Mouse (Mus musculus): ENCODE data around the gene Ifnar1. TPM values are rescaled to one million over a fixed set of nuclear protein-coding genes. Genes with fewer than 3 reads are reported as not detected.

Gene Ifnar1
- polyA plus RNA-seq, 1 experiment from 2014 or later: 52.9 TPM

DNA sequence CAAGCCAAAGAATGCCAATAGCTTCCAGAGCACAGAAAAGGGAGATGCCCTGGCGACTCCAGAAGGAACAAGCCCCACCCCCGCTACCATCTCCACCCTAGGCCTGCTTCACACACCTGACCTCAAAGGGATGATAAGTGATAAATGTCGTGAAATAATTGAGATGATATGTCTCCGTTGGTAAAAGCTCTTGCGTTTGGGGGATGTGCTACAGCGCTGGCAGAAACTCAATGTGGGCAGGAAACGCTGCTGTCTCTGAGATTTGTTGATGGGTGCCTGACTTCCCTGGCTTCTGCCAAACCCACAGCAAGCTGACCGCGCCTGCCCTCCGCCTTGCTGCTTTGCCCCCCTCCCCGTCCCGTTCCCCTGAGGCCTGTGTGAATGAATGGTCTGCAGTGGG is 68.6 kb downstream of the Ifnar1 start:
- ATAC-seq (ENCODE audit: low FRiP score) (no peak), DNase-seq (ENCODE audit: low spot score) (no peak)
- Histone ChIP-seq H3K27me3 (ENCODE audit: control insufficient read depth, insufficient read depth, low read length) (no peaks in the 10 kb centered on the region), H3K4me3 (ENCODE audit: low read depth, low read length) (no peak overlapping the region), H3K27ac (ENCODE audit: low read depth, low read length) (no peak overlapping the region), H3K4me1 (replicated peaks; ENCODE audit: control insufficient read depth, insufficient read depth, low read length) (no peaks in the 10 kb centered on the region; the same call in 1 of the 2 replicates), H3K36me3 (ENCODE audit: control insufficient read depth, insufficient read depth, low read length) (no peaks in the 10 kb centered on the region), H3K9me3 (ENCODE audit: control insufficient read depth, low read length) (no peaks in the 10 kb centered on the region), H3K4me2 (replicated peaks; ENCODE audit: low read depth, low read length) (no peak overlapping the region), H3K9ac (ENCODE audit: low read depth, low read length) (no peak overlapping the region; the same call in 1 of the 2 replicates)
- WGBS: 64% methylated on average over 12 of the region's 12 CpGs

DNA sequence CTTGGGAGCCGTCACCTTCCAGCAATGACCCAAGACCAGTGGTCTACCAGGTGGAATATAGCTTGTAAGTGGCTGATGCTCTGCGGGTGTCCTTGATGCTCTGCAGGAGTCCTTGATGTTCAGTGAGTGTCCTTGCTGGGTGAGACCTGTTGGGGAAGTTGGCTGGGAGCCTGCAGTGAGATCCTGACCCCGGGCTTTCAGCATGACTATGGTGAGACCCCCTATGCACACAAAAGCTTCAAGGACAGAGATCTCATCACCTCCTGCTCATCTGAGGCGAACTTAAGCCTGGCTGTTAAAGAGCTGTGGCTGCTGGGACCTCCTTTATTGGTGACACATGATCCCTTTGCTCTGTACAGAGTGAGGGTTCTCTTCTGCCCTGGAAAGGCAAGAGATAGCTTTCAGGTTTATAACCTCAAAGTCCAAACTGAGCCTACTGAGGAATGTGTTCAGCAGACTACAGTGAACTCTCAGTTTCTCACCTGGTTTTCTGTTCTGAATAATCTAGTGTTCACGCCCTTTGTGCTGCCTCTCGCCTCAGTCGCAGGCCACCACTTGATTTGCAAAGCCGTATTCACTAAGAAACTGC is 70.1 kb downstream of the Ifnar1 start:
- Histone ChIP-seq H3K4me3 (ENCODE audit: low read depth, low read length) (no peak overlapping the region), H3K36me3 (ENCODE audit: control insufficient read depth, insufficient read depth, low read length) (no peaks in the 10 kb centered on the region), H3K4me2 (replicated peaks; ENCODE audit: low read depth, low read length) (no peak overlapping the region), H3K9ac (ENCODE audit: low read depth, low read length) (no peak overlapping the region), H3K27me3 (ENCODE audit: control insufficient read depth, insufficient read depth, low read length) (no peaks in the 10 kb centered on the region), H3K4me1 (replicated peaks; ENCODE audit: control insufficient read depth, insufficient read depth, low read length) (no peaks in the 10 kb centered on the region), H3K27ac (ENCODE audit: low read depth, low read length) (no peak overlapping the region), H3K9me3 (ENCODE audit: control insufficient read depth, low read length) (no peaks in the 10 kb centered on the region)
- 87% methylated on average over 8 of the region's 8 CpGs for WGBS
- DNase-seq (ENCODE audit: low spot score) (no peak), ATAC-seq (ENCODE audit: low FRiP score) (no peak)

GRCm38 (mm10) chr16:91556659-91557058 is 71.6 kb downstream of the Ifnar1 start:
- H3K9ac ChIP-seq (ENCODE audit: low read depth, low read length): no peak overlapping the region
- H3K27ac ChIP-seq (ENCODE audit: low read depth, low read length): no peak overlapping the region
- no peak for DNase-seq (ENCODE audit: low spot score)
- no peaks in the 10 kb centered on the region for H3K36me3 ChIP-seq (ENCODE audit: control insufficient read depth, insufficient read depth, low read length)
- H3K4me3 ChIP-seq (ENCODE audit: low read depth, low read length): no peak overlapping the region
- 83% methylated on average over 15 of the region's 15 CpGs for WGBS
- ATAC-seq (ENCODE audit: low FRiP score): no peak
- H3K4me1 ChIP-seq (replicated peaks; ENCODE audit: control insufficient read depth, insufficient read depth, low read length): no peaks in the 10 kb centered on the region
- no peak overlapping the region for H3K4me2 ChIP-seq (replicated peaks; ENCODE audit: low read depth, low read length)
- no peaks in the 10 kb centered on the region for H3K27me3 ChIP-seq (ENCODE audit: control insufficient read depth, insufficient read depth, low read length)
- H3K9me3 ChIP-seq (ENCODE audit: control insufficient read depth, low read length): no peaks in the 10 kb centered on the region

Other genes with a start within 250 kb of the Ifnar1 start
- 0.40 and 0.84 TPM in 2 replicates for gene Olig1, start 215.5 kb upstream of the Ifnar1 start, polyA plus RNA-seq (2014; fragmentation: Nextera tagmentation; extraction: Ambion mirVana)
- gene Ifnar2, start 112.5 kb upstream of the Ifnar1 start, polyA plus RNA-seq (2014; fragmentation: Nextera tagmentation; extraction: Ambion mirVana): 33.4 and 35.4 TPM in 2 replicates
- not detected in 2 replicates for gene Gm21970, start 93.5 kb upstream of the Ifnar1 start, polyA plus RNA-seq (2014; fragmentation: Nextera tagmentation; extraction: Ambion mirVana)
- 8.6 and 9.0 TPM in 2 replicates for gene Il10rb, start 79.1 kb upstream of the Ifnar1 start, polyA plus RNA-seq (2014; fragmentation: Nextera tagmentation; extraction: Ambion mirVana)
- 35.1 and 36.8 TPM in 2 replicates for gene Ifngr2, start 61.8 kb downstream of the Ifnar1 start, polyA plus RNA-seq (2014; fragmentation: Nextera tagmentation; extraction: Ambion mirVana)
- 54.7 and 55.9 TPM in 2 replicates for gene Tmem50b, start 112.6 kb downstream of the Ifnar1 start, polyA plus RNA-seq (2014; fragmentation: Nextera tagmentation; extraction: Ambion mirVana)
- 5.6 and 6.1 TPM in 2 replicates for gene Dnajc28, start 133.8 kb downstream of the Ifnar1 start, polyA plus RNA-seq (2014; fragmentation: Nextera tagmentation; extraction: Ambion mirVana)
- 82.5 and 94.2 TPM in 2 replicates for gene Gart, start 161.7 kb downstream of the Ifnar1 start, polyA plus RNA-seq (2014; fragmentation: Nextera tagmentation; extraction: Ambion mirVana)
- gene Son, start 162.3 kb downstream of the Ifnar1 start, polyA plus RNA-seq (2014; fragmentation: Nextera tagmentation; extraction: Ambion mirVana): 141 and 180 TPM in 2 replicates
- gene Donson, start 203.5 kb downstream of the Ifnar1 start, polyA plus RNA-seq (2014; fragmentation: Nextera tagmentation; extraction: Ambion mirVana): 33.4 and 38.5 TPM in 2 replicates
- gene Cryzl1, start 243.7 kb downstream of the Ifnar1 start, polyA plus RNA-seq (2014; fragmentation: Nextera tagmentation; extraction: Ambion mirVana): 75.6 and 93.4 TPM in 2 replicates
- gene Itsn1, start 244.0 kb downstream of the Ifnar1 start, polyA plus RNA-seq (2014; fragmentation: Nextera tagmentation; extraction: Ambion mirVana): 61.1 and 61.7 TPM in 2 replicates

Measured in hindbrain, embryonic 11.5 days (tissue).